Mouse (Mus musculus) intestine, embryonic 15.5 days (tissue): ENCODE results near the gene Cd160. TPM values are rescaled to one million over a fixed set of nuclear protein-coding genes. Genes with fewer than 3 reads are reported as not detected.

ENCODE experiments used
- ATAC-seq: fragments of 200-750 bp; cut with Nextera tagmentation; 2 replicates; pipeline ENCODE4 v1.8.0; 2017; ENCODE audit warnings: moderate TSS enrichment, moderate library complexity
- H3K27ac ChIP-seq: fragments of 300-500 bp; sonication (generic); 2 replicates; pipeline ENCODE4 v1.5.1; 2015; ENCODE audit warnings: mild to moderate bottlenecking, inconsistent platforms
- H3K27me3 ChIP-seq: fragments of 300-500 bp; sonication (generic); replicated peaks from 2 replicates; pipeline ENCODE4 v1.6.1; 2015; ENCODE audit warnings: inconsistent platforms
- H3K36me3 ChIP-seq: fragments of 300-500 bp; sonication (generic); 2 replicates; pipeline ENCODE4 v1.6.1; 2015; ENCODE audit warnings: inconsistent platforms
- H3K4me1 ChIP-seq: fragments of 300-500 bp; sonication (generic); replicated peaks from 2 replicates; pipeline ENCODE4 v1.6.1; 2015; ENCODE audit warnings: inconsistent platforms
- H3K4me2 ChIP-seq: fragments of 300-500 bp; sonication (generic); replicated peaks from 2 replicates; pipeline ENCODE4 v1.6.1; 2015; ENCODE audit warnings: mild to moderate bottlenecking, inconsistent platforms
- H3K4me3 ChIP-seq: fragments of 300-500 bp; sonication (generic); replicated peaks from 2 replicates; pipeline ENCODE4 v1.5.1; 2015; ENCODE audit warnings: inconsistent platforms
- H3K9ac ChIP-seq: fragments of 300-500 bp; sonication (generic); 2 replicates; pipeline ENCODE4 v1.6.1; 2015; ENCODE audit warnings: inconsistent platforms
- H3K9me3 ChIP-seq: fragments of 300-500 bp; sonication (generic); 2 replicates; pipeline ENCODE4 v1.6.1; 2016; ENCODE audit warnings: inconsistent platforms
- whole genome bisulfite sequencing: fragments of 180-500 bp; shearing (Covaris S2); methylation state at CpG from one replicate; pipeline ENCODE4 v1.1.7; 2015; 5-methylcytosine and 5-hydroxymethylcytosine counted together
- polyA plus RNA-seq: library from polyadenylated mRNA; unstranded; fragments of >200 nt; fragmentation: Nextera tagmentation; extraction: Ambion mirVana; gene quantifications from 2 replicates; pipeline ENCODE4 v1.2.1, GENCODE M21; 2015

Cd160 gene
- polyA plus RNA-seq, 1 experiment from 2014 or later = 1.1 TPM

- Histone ChIP-seq H3K9me3 (no peaks in the 10 kb centered on the region), H3K4me3 (no peak overlapping the region), H3K27me3 (no peaks in the 10 kb centered on the region), H3K4me2 (no peak overlapping the region), H3K9ac (no peak overlapping the region), H3K4me1 (0 out of 2 replicates have a peak, but pooled peaks cover 6% of the 10 kb centered on the region), H3K27ac (no peak overlapping the region), H3K36me3 (no peaks in the 10 kb centered on the region)
- ATAC-seq = no peak
- WGBS = 56% methylated on average over 11 of the region's 11 CpGs
These were observed 3.9 kb downstream of the Cd160 start for GRCm38 (mm10) chr3:96825261-96825660.

- H3K36me3 ChIP-seq = no peaks in the 10 kb centered on the region
- no peak overlapping the region for H3K4me2 ChIP-seq
- no peak for ATAC-seq
These were observed 4.5 kb downstream of the Cd160 start for GRCm38 (mm10) chr3:96824614-96825013.

DNA sequence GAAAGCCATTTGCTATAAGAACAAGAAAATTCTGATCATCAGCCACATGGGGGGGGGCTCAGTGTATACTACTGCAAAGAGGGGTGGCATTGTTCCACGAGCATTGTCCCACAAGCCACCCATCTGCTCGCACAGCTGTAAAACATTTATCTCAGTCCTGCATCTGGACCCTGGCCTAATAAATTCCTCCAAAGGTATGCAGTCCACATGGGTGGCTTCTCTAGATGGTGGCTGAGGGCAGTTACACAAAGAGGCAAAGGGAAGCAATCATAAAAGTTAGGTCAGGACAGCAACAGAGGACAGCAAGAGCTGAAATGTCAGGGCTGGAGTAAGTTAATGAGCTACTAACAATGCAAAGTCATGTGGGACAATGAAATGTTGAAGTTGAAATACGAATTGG is 5.5 kb downstream of the Cd160 start:
- H3K27ac ChIP-seq = peak overlapping the region; percentile 22; the same call in 1 of the 2 replicates
- no peaks in the 10 kb centered on the region for H3K27me3 ChIP-seq
- 33% methylated on average over 3 of the region's 3 CpGs for WGBS
- no peaks in the 10 kb centered on the region for H3K9me3 ChIP-seq
- H3K9ac ChIP-seq = no peak overlapping the region
- peak; percentile 82 for ATAC-seq
- H3K4me2 ChIP-seq = no peak overlapping the region
- H3K4me1 ChIP-seq = no peaks in the 10 kb centered on the region
- H3K4me3 ChIP-seq = no peak overlapping the region
- H3K36me3 ChIP-seq = no peaks in the 10 kb centered on the region

More at GRCm38 (mm10) chr3:96824614-96825013, 4.5 kb downstream of the Cd160 start:
- Histone ChIP-seq H3K27me3 (no peaks in the 10 kb centered on the region), H3K9me3 (no peaks in the 10 kb centered on the region), H3K4me1 (0 out of 2 replicates have a peak, but pooled peaks cover 6% of the 10 kb centered on the region), H3K4me3 (no peak overlapping the region), H3K27ac (no peak overlapping the region), H3K9ac (no peak overlapping the region)
- 87% methylated on average over 12 of the region's 12 CpGs for WGBS

DNA sequence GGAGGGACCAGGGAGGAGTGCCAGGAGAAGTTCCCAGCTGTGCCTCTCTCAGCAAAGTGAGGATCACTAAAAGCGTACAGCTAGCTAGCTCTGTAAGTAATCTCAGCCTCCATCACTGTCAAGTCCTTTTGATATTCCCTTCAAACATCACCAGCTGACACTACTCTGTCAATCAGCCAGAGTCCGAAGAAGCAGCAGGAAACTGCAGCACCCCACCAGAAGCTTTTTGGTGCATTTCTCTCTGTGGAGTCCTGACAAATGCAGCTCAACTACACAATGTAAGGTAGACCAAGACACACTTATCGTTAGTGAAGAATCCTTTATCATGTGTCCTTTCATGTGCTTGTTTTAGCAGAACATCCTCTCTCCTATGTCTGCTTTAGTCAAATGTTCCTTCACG is 7.6 kb downstream of the Cd160 start:
- Histone ChIP-seq H3K27me3 (no peaks in the 10 kb centered on the region), H3K9me3 (no peaks in the 10 kb centered on the region), H3K9ac (no peak overlapping the region), H3K36me3 (no peaks in the 10 kb centered on the region), H3K4me1 (no peaks in the 10 kb centered on the region), H3K27ac (no peak overlapping the region), H3K4me2 (no peak overlapping the region), H3K4me3 (no peak overlapping the region)
- 89% methylated on average over 4 of the region's 4 CpGs for WGBS
- no peak for ATAC-seq

- 76% methylated on average over 6 of the region's 6 CpGs for WGBS
- no peak overlapping the region for H3K4me3 ChIP-seq
- H3K4me1 ChIP-seq = no peaks in the 10 kb centered on the region
- H3K4me2 ChIP-seq = no peak overlapping the region
- H3K27ac ChIP-seq = no peak overlapping the region
- no peaks in the 10 kb centered on the region for H3K27me3 ChIP-seq
- H3K9me3 ChIP-seq = no peaks in the 10 kb centered on the region
- ATAC-seq = no peak
- no peaks in the 10 kb centered on the region for H3K36me3 ChIP-seq
- H3K9ac ChIP-seq = no peak overlapping the region
These were observed 8.8 kb downstream of the Cd160 start for GRCm38 (mm10) chr3:96820116-96820915.

GRCm38 (mm10) chr3:96814342-96814741 is 14.8 kb downstream of the Cd160 start:
- Histone ChIP-seq H3K9ac (no peak overlapping the region), H3K4me2 (no peak overlapping the region), H3K27me3 (no peaks in the 10 kb centered on the region), H3K36me3 (no peaks in the 10 kb centered on the region), H3K27ac (no peak overlapping the region), H3K9me3 (no peaks in the 10 kb centered on the region), H3K4me3 (no peak overlapping the region), H3K4me1 (peaks cover 8% of the 10 kb centered on the region; the same call in 1 of the 2 replicates)
- ATAC-seq = no peak
- 61% methylated on average over 6 of the region's 6 CpGs for WGBS

GRCm38 (mm10) chr3:96813591-96814244 is 15.4 kb downstream of the Cd160 start:
- Histone ChIP-seq H3K9me3 (no peaks in the 10 kb centered on the region), H3K4me1 (peaks cover 8% of the 10 kb centered on the region; the same call in 1 of the 2 replicates), H3K27ac (no peak overlapping the region), H3K27me3 (no peaks in the 10 kb centered on the region), H3K36me3 (no peaks in the 10 kb centered on the region), H3K4me3 (no peak overlapping the region), H3K9ac (no peak overlapping the region), H3K4me2 (peak overlapping the region; percentile 47)
- ATAC-seq = peak; percentile 68
- WGBS = 51% methylated on average over 7 of the region's 7 CpGs

- H3K4me3 ChIP-seq = no peak overlapping the region
- H3K27me3 ChIP-seq = no peaks in the 10 kb centered on the region
- no peaks in the 10 kb centered on the region for H3K36me3 ChIP-seq
- H3K9me3 ChIP-seq = no peaks in the 10 kb centered on the region
- peaks cover 8% of the 10 kb centered on the region; the same call in 1 of the 2 replicates for H3K4me1 ChIP-seq
- 10% methylated on average over 9 of the region's 9 CpGs for WGBS
- peak overlapping the region; percentile 47 for H3K4me2 ChIP-seq
- no peak overlapping the region for H3K9ac ChIP-seq
- no peak overlapping the region for H3K27ac ChIP-seq
- ATAC-seq = peak; percentile 88
These were observed 16.0 kb downstream of the Cd160 start for GRCm38 (mm10) chr3:96813106-96813505.

DNA sequence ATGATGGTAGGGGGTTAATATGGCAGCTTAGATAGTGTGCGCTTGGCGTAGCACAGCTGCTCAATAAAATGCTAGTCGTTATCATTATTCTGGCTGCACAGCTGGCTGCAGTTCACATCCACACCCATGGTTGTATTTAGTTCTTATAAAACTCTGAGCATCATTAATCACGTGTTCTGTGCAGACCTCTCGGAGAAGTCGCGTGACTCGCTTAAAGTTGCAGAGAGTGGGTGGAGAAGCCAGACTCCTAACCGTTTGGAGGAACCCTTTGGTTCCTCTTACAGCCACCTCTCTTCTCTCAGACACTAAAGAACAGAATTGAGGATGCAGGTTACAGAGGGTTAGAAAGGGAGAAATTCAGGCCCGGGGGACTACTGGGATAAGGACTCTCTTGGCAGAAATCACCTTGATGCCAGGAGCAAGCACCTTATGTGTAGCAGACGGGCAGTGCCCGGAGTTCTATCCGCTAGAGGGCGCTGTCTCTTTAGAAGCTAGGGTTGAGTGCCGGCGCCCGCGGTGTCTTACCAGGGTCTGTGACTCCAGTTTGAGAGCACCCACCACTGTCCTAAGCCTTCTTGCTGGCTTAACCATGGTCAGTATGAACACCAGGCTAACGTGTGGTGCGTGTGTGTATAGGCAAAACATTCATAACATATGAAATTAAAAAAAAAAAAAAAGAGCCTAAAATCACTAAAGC is 16.6 kb downstream of the Cd160 start:
- no peaks in the 10 kb centered on the region for H3K9me3 ChIP-seq
- no peak overlapping the region for H3K9ac ChIP-seq
- H3K4me2 ChIP-seq = peak overlapping the region; percentile 39
- H3K36me3 ChIP-seq = no peaks in the 10 kb centered on the region
- 33% methylated on average over 20 of the region's 20 CpGs for WGBS
- H3K4me3 ChIP-seq = no peak overlapping the region
- H3K27ac ChIP-seq = no peak overlapping the region
- peaks cover 8% of the 10 kb centered on the region; the same call in 1 of the 2 replicates for H3K4me1 ChIP-seq
- peak; percentile 82 for ATAC-seq
- no peaks in the 10 kb centered on the region for H3K27me3 ChIP-seq

GRCm38 (mm10) chr3:96811232-96811631 is 17.9 kb downstream of the Cd160 start:
- no peak overlapping the region for H3K4me2 ChIP-seq
- no peaks in the 10 kb centered on the region for H3K9me3 ChIP-seq
- no peaks in the 10 kb centered on the region for H3K27me3 ChIP-seq
- 91% methylated on average over 3 of the region's 3 CpGs for WGBS
- H3K4me3 ChIP-seq = no peak overlapping the region
- H3K9ac ChIP-seq = no peak overlapping the region
- H3K27ac ChIP-seq = no peak overlapping the region
- H3K36me3 ChIP-seq = no peaks in the 10 kb centered on the region
- ATAC-seq = no peak
- H3K4me1 ChIP-seq = peaks cover 8% of the 10 kb centered on the region; the same call in 1 of the 2 replicates

DNA sequence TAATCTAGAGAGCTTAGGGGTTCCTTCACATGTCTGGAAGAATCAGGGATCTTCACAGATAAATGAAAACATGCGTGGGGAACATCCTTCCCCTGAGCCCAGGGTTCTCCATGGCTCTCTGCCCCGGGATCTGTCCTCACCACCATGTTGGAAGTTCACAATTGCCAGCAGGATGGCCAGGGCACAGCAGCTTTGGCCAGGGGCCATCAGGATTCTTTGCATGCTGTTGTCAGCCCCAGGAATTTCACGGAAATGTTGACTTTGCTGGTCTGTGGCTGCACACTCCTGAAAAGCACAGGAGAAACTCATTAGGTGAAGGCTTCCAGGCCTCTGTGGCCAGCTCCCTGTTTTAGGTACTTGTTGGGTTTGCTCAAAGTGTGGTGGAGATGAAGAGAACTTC is 20.5 kb downstream of the Cd160 start:
- H3K36me3 ChIP-seq = no peaks in the 10 kb centered on the region
- H3K4me2 ChIP-seq = no peak overlapping the region
- H3K27ac ChIP-seq = no peak overlapping the region
- ATAC-seq = no peak
- H3K9me3 ChIP-seq = no peaks in the 10 kb centered on the region
- peaks cover 5% of the 10 kb centered on the region; the same call in 1 of the 2 replicates for H3K4me1 ChIP-seq
- no peak overlapping the region for H3K9ac ChIP-seq
- H3K4me3 ChIP-seq = no peak overlapping the region
- no peaks in the 10 kb centered on the region for H3K27me3 ChIP-seq
- 69% methylated on average over 3 of the region's 3 CpGs for WGBS

- 80% methylated on average over 3 of the region's 3 CpGs for WGBS
- Histone ChIP-seq H3K4me3 (no peak overlapping the region), H3K9ac (no peak overlapping the region), H3K27me3 (no peaks in the 10 kb centered on the region), H3K27ac (no peak overlapping the region), H3K9me3 (no peaks in the 10 kb centered on the region), H3K4me1 (peaks cover under 1% of the 10 kb centered on the region; the same call in 1 of the 2 replicates), H3K36me3 (no peaks in the 10 kb centered on the region), H3K4me2 (no peak overlapping the region)
- no peak for ATAC-seq
These were observed 21.0 kb downstream of the Cd160 start for GRCm38 (mm10) chr3:96808136-96808535.
